Mouse (Mus musculus): ENCODE measurements at regions not wholly inside any gene's neighbourhood (a gene's known extent, or its start where the extent isn't known, plus 50 kb on each side); places are given as distances from the start of the nearest gene placed in this dataset.

GRCm38 (mm10) chr2:9267675-9268074, 613.4 kb upstream of the 4930412O13Rik start:
- DNase-seq (ENCODE audit: extremely low spot score in 1 of 2, low spot score in 1 of 2): no peak

GRCm38 (mm10) chr2:9283441-9283840, 597.6 kb upstream of the 4930412O13Rik start:
- no peak for DNase-seq (ENCODE audit: extremely low spot score in 1 of 2, low spot score in 1 of 2)

DNA sequence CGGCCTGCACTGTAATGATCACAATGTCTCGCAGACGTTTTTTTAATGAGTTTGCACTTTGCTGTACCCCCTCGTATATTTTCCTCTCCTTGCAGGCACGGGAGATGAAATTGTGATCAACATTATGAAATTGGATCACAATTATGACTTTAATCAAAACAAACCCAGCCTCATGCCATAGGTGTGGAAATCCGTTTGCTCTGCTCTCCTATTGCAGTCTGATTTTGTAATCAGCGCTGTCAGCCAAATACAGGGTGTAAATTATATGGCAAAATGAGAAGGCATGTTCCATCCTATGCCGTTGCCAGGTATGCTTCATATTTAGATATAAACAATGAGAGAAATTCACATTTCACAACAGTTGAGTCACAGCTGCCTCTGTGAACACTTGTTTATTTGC, 595.3 kb upstream of the 4930412O13Rik start:
- DNase-seq (ENCODE audit: extremely low spot score in 1 of 2, low spot score in 1 of 2): no peak

- DNase-seq (ENCODE audit: extremely low spot score in 1 of 2, low spot score in 1 of 2): no peak
These were observed 594.0 kb upstream of the 4930412O13Rik start for GRCm38 (mm10) chr2:9287077-9287476.

DNA sequence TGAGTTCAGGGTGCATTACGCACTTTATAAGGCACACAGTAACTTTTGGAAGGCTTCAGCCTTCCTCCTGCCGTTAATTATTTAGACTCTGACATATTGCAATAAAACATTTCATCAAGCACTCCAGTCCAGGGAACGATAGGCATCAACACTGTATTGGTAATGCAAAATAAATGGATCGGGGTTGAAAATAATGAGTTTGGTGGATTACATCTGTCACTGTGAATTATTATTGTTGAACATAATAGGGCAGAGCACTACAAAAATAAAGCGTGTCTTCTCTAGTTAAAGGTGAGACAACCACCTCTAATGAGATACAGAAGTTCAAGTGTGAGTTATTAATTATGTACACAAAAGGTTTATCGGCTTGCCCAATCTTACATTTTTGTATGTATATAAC, 593.4 kb upstream of the 4930412O13Rik start:
- no peak for DNase-seq (ENCODE audit: extremely low spot score in 1 of 2, low spot score in 1 of 2)

GRCm38 (mm10) chr2:9331630-9332352, 549.3 kb upstream of the 4930412O13Rik start:
- no peak for DNase-seq (ENCODE audit: extremely low spot score in 1 of 2, low spot score in 1 of 2)

- DNase-seq (ENCODE audit: extremely low spot score in 1 of 2, low spot score in 1 of 2): no peak
These were observed 532.1 kb upstream of the 4930412O13Rik start for GRCm38 (mm10) chr2:9348982-9349381.

GRCm38 (mm10) chr2:9349994-9350393, 531.1 kb upstream of the 4930412O13Rik start:
- DNase-seq (ENCODE audit: extremely low spot score in 1 of 2, low spot score in 1 of 2): no peak

GRCm38 (mm10) chr2:9352190-9352589, 528.9 kb upstream of the 4930412O13Rik start:
- no peak for DNase-seq (ENCODE audit: extremely low spot score in 1 of 2, low spot score in 1 of 2)

DNA sequence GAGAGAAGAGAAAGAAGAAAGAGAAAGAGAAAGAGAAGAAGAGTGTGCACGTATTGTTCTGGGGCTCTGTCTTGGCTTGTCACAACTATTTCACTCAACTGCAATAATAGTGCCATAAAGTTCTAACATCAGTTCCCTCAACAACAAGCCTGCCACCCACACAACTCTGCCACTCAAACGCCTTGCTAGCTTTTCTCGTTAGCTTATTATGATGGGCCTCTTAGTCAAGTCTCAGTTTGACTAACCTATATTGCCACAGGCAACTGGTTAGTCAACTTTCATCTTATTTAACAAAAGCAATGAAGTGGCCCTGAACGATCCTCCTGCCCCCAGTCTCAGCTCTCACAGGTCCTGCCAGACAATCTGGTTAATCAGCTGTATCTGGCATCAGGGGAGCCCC, 521.0 kb upstream of the 4930412O13Rik start:
- DNase-seq (ENCODE audit: extremely low spot score in 1 of 2, low spot score in 1 of 2): no peak

GRCm38 (mm10) chr2:9367801-9368584, 513.1 kb upstream of the 4930412O13Rik start:
- DNase-seq (ENCODE audit: extremely low spot score in 1 of 2, low spot score in 1 of 2): no peak

GRCm38 (mm10) chr2:9369572-9369971, 511.5 kb upstream of the 4930412O13Rik start:
- DNase-seq (ENCODE audit: extremely low spot score in 1 of 2, low spot score in 1 of 2): no peak

DNA sequence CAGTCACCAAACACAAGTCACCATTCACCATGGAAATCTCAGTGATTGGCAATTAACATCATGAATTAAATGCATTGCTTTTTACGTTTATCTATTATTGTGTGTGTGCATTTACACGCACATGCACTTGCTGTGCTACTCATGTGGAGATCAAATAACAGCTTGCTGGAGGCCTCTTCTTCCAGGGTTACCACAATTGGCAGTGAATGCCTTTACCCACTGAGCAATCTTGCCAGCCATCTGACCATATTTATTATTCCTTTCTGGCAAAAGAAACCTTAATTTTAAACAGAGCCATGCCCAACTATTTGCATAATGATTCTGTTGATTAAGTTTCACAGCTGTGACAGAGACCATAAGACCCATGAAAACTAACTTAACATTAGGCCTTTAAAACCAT, 494.5 kb upstream of the 4930412O13Rik start:
- no peak for DNase-seq (ENCODE audit: extremely low spot score in 1 of 2, low spot score in 1 of 2)

DNA sequence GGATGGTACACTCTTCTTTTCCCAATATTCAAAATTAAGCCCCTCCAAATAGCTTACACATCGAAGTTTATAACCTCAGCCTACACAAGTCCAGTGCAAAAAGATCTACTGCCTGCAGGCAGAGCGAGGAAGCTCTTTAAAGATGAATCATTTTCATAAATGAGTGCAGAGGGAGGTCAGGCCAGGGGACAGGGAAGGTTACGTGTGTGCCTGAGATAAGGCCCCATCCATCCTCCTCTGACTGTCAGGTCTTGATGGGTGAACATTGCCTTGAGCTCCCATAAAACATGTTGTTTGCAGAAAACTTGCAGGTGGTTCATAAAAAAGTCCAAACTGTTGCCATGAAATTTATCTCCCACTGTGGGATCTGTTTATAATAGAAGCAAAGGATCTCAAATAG, 493.0 kb upstream of the 4930412O13Rik start:
- DNase-seq (ENCODE audit: extremely low spot score in 1 of 2, low spot score in 1 of 2): no peak

- no peak for DNase-seq (ENCODE audit: extremely low spot score in 1 of 2, low spot score in 1 of 2)
These were observed 485.6 kb upstream of the 4930412O13Rik start for GRCm38 (mm10) chr2:9395379-9395999.

DNA sequence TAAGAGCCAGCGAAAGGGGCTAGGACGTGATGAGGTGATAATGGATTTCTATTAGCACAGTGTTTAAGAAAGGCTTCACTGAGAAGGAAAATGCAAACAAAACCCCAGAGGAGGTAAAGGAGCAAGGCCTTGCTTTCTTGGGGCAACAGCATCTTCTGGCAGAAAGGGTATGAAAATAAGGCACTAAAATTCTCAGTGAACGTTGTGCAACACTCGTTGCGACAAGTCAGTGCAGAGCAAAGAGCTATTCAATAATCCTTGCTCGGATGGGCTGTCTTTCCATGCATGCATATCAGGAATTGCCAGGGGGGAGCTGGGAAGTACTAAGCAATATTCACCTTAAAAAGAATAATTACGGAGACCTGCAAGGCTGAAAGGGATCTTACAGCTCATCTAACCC, 479.6 kb upstream of the 4930412O13Rik start:
- no peak for DNase-seq (ENCODE audit: extremely low spot score in 1 of 2, low spot score in 1 of 2)

DNA sequence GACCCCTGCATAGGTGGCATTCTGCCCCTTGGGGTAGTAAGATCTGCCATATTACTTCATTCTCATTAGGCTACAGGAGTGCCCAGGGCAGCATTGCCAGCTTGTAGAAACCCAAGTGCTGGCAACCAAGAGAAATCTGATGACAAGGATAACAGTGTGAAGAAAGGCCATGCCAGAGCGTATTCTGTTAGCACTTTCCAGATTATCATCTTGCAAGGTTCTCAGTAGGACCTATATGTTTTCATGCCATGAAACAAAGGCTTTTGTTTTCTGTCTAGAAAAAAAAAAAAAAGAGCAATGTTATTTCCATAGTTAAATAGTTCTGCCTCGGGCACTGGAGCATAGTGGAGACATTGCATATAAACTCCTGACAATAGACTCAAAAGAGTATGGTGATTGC, 478.8 kb upstream of the 4930412O13Rik start:
- no peak for DNase-seq (ENCODE audit: extremely low spot score in 1 of 2, low spot score in 1 of 2)

GRCm38 (mm10) chr2:9409075-9409474, 472.0 kb upstream of the 4930412O13Rik start:
- DNase-seq (ENCODE audit: extremely low spot score in 1 of 2, low spot score in 1 of 2): no peak

- no peak for DNase-seq (ENCODE audit: extremely low spot score in 1 of 2, low spot score in 1 of 2)
These were observed 458.4 kb upstream of the 4930412O13Rik start for GRCm38 (mm10) chr2:9422686-9423085.

- DNase-seq (ENCODE audit: extremely low spot score in 1 of 2, low spot score in 1 of 2): no peak
These were observed 457.5 kb upstream of the 4930412O13Rik start for GRCm38 (mm10) chr2:9423534-9423933.

GRCm38 (mm10) chr2:9433110-9433940, 447.7 kb upstream of the 4930412O13Rik start:
- peak; percentile 7 to 9 for DNase-seq (ENCODE audit: extremely low spot score in 1 of 2, low spot score in 1 of 2)
